Mouse (Mus musculus): ENCODE results near the gene Smpx. TPM values are rescaled to one million over a fixed set of nuclear protein-coding genes. Genes with fewer than 3 reads are reported as not detected.

Gene Smpx
- total and polyA plus RNA-seq, 2 experiments = 0.37 TPM; not detected in 1

DNA sequence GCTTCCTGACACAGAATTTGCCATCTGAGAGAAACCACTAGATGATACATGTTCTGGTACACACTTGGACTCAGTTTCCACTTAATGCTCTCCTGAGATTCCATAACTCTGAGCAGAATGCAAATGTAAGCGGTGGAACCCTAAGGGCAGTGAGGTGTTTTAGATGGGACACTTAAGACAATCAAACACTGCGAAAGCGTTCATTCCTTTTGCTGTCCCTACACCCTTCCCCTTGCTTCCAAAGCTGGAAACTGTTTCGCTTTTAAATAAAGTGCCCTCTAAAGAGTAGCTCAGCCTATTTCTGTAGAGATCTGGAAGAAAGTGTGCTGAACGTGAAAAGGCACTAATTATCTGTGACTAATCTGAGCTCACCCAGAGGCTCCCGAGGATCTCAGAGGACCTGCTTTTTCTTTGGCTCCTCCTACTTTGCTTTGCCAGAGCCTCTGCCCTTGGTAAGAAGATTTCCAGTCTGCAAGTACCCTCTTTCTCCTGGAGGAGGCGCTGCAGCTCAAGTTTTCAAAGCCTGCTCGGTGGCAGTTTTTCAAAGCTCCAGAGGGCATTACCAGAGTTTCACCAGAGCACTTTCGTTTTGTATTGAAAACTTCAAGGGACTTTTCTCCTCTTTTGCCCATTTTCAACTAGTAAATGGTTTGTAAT lies 33.1 kb downstream of the Smpx start:
- peak; percentile 55 for TF ChIP-seq CTCF (IDR thresholded peaks at IDR 0.05; ENCODE audit: low read depth, low read length)
- TF ChIP-seq POLR2A (IDR thresholded peaks at IDR 0.05; ENCODE audit: extremely low read depth, insufficient read depth, low read length) = no peak
- H3K27me3 ChIP-seq (ENCODE audit: control insufficient read depth, insufficient read depth, low read length) = no peaks in the 10 kb centered on the region
- H3K27ac ChIP-seq (replicated peaks; ENCODE audit: insufficient read depth, low read depth, low read length) = no peak overlapping the region
- H3K36me3 ChIP-seq (ENCODE audit: control insufficient read depth, insufficient read depth, low read length) = no peaks in the 10 kb centered on the region
- H3K9ac ChIP-seq (ENCODE audit: low read depth, low read length) = no peak overlapping the region
- H3K4me1 ChIP-seq (ENCODE audit: control insufficient read depth, insufficient read depth, low read length) = no peaks in the 10 kb centered on the region
- no peak overlapping the region for H3K4me3 ChIP-seq (ENCODE audit: insufficient read depth, low read depth, low read length)
- peak; percentile 48 for DNase-seq (ENCODE audit: extremely low read depth, low read depth, low spot score)
- no peaks in the 10 kb centered on the region for H3K79me2 ChIP-seq (ENCODE audit: control insufficient read depth, insufficient read depth, low read length)
- WGBS = 25% methylated on average over 9 of the region's 9 CpGs

GRCm38 (mm10) chrX:157732346-157732745 lies 33.6 kb downstream of the Smpx start:
- H3K27me3 ChIP-seq (ENCODE audit: control insufficient read depth, insufficient read depth, low read length) = no peaks in the 10 kb centered on the region
- H3K4me3 ChIP-seq (ENCODE audit: insufficient read depth, low read depth, low read length) = no peak overlapping the region
- no peaks in the 10 kb centered on the region for H3K4me1 ChIP-seq (ENCODE audit: control insufficient read depth, insufficient read depth, low read length)
- DNase-seq (ENCODE audit: extremely low read depth, low read depth, low spot score) = no peak
- no peak overlapping the region for H3K27ac ChIP-seq (replicated peaks; ENCODE audit: insufficient read depth, low read depth, low read length)
- H3K79me2 ChIP-seq (ENCODE audit: control insufficient read depth, insufficient read depth, low read length) = no peaks in the 10 kb centered on the region
- TF ChIP-seq POLR2A (IDR thresholded peaks at IDR 0.05; ENCODE audit: extremely low read depth, insufficient read depth, low read length) = no peak
- TF ChIP-seq CTCF (IDR thresholded peaks at IDR 0.05; ENCODE audit: low read depth, low read length) = no peak
- 54% methylated on average over 3 of the region's 3 CpGs for WGBS
- H3K9ac ChIP-seq (ENCODE audit: low read depth, low read length) = no peak overlapping the region
- no peaks in the 10 kb centered on the region for H3K36me3 ChIP-seq (ENCODE audit: control insufficient read depth, insufficient read depth, low read length)

- TF ChIP-seq POLR2A (IDR thresholded peaks at IDR 0.05; ENCODE audit: extremely low read depth, insufficient read depth, low read length) (no peak), CTCF (IDR thresholded peaks at IDR 0.05; ENCODE audit: low read depth, low read length) (no peak)
- H3K9ac ChIP-seq (ENCODE audit: low read depth, low read length) = no peak overlapping the region
- WGBS = 51% methylated on average over 2 of the region's 2 CpGs
Measured at GRCm38 (mm10) chrX:157733836-157734235, 35.1 kb downstream of the Smpx start.

GRCm38 (mm10) chrX:157734341-157734740 lies 35.6 kb downstream of the Smpx start:
- H3K9ac ChIP-seq (ENCODE audit: low read depth, low read length) = no peak overlapping the region
- no peak overlapping the region for H3K4me3 ChIP-seq (ENCODE audit: insufficient read depth, low read depth, low read length)
- 70% methylated on average over 1 of the region's 1 CpGs for WGBS
- no peak for TF ChIP-seq CTCF (IDR thresholded peaks at IDR 0.05; ENCODE audit: low read depth, low read length)
- no peak for TF ChIP-seq POLR2A (IDR thresholded peaks at IDR 0.05; ENCODE audit: extremely low read depth, insufficient read depth, low read length)
- H3K27me3 ChIP-seq (ENCODE audit: control insufficient read depth, insufficient read depth, low read length) = no peaks in the 10 kb centered on the region
- no peaks in the 10 kb centered on the region for H3K4me1 ChIP-seq (ENCODE audit: control insufficient read depth, insufficient read depth, low read length)
- no peaks in the 10 kb centered on the region for H3K36me3 ChIP-seq (ENCODE audit: control insufficient read depth, insufficient read depth, low read length)
- H3K79me2 ChIP-seq (ENCODE audit: control insufficient read depth, insufficient read depth, low read length) = no peaks in the 10 kb centered on the region
- DNase-seq (ENCODE audit: extremely low read depth, low read depth, low spot score) = no peak
- H3K27ac ChIP-seq (replicated peaks; ENCODE audit: insufficient read depth, low read depth, low read length) = no peak overlapping the region

More at GRCm38 (mm10) chrX:157733836-157734235, 35.1 kb downstream of the Smpx start:
- Histone ChIP-seq H3K27me3 (ENCODE audit: control insufficient read depth, insufficient read depth, low read length) (no peaks in the 10 kb centered on the region), H3K27ac (replicated peaks; ENCODE audit: insufficient read depth, low read depth, low read length) (no peak overlapping the region), H3K4me1 (ENCODE audit: control insufficient read depth, insufficient read depth, low read length) (no peaks in the 10 kb centered on the region), H3K4me3 (ENCODE audit: insufficient read depth, low read depth, low read length) (no peak overlapping the region), H3K79me2 (ENCODE audit: control insufficient read depth, insufficient read depth, low read length) (no peaks in the 10 kb centered on the region), H3K36me3 (ENCODE audit: control insufficient read depth, insufficient read depth, low read length) (no peaks in the 10 kb centered on the region)
- DNase-seq (ENCODE audit: extremely low read depth, low read depth, low spot score) = no peak

GRCm38 (mm10) chrX:157747815-157748544 lies 49.3 kb downstream of the Smpx start:
- Histone ChIP-seq H3K9ac (ENCODE audit: low read depth, low read length) (no peak overlapping the region), H3K4me3 (ENCODE audit: insufficient read depth, low read depth, low read length) (no peak overlapping the region), H3K79me2 (ENCODE audit: control insufficient read depth, insufficient read depth, low read length) (no peaks in the 10 kb centered on the region), H3K27me3 (ENCODE audit: control insufficient read depth, insufficient read depth, low read length) (no peaks in the 10 kb centered on the region), H3K4me1 (ENCODE audit: control insufficient read depth, insufficient read depth, low read length) (no peaks in the 10 kb centered on the region), H3K36me3 (ENCODE audit: control insufficient read depth, insufficient read depth, low read length) (no peaks in the 10 kb centered on the region), H3K27ac (replicated peaks; ENCODE audit: insufficient read depth, low read depth, low read length) (no peak overlapping the region)
- no peak for DNase-seq (ENCODE audit: extremely low read depth, low read depth, low spot score)
- WGBS = 85% methylated on average over 10 of the region's 10 CpGs
- TF ChIP-seq POLR2A (IDR thresholded peaks at IDR 0.05; ENCODE audit: extremely low read depth, insufficient read depth, low read length) = no peak
- no peak for TF ChIP-seq CTCF (IDR thresholded peaks at IDR 0.05; ENCODE audit: low read depth, low read length)

GRCm38 (mm10) chrX:157754559-157754958 lies 55.8 kb downstream of the Smpx start:
- Histone ChIP-seq H3K4me3 (ENCODE audit: insufficient read depth, low read depth, low read length) (no peak overlapping the region), H3K27ac (replicated peaks; ENCODE audit: insufficient read depth, low read depth, low read length) (no peak overlapping the region), H3K9ac (ENCODE audit: low read depth, low read length) (no peak overlapping the region), H3K27me3 (ENCODE audit: control insufficient read depth, insufficient read depth, low read length) (no peaks in the 10 kb centered on the region), H3K4me1 (ENCODE audit: control insufficient read depth, insufficient read depth, low read length) (no peaks in the 10 kb centered on the region), H3K36me3 (ENCODE audit: control insufficient read depth, insufficient read depth, low read length) (no peaks in the 10 kb centered on the region), H3K79me2 (ENCODE audit: control insufficient read depth, insufficient read depth, low read length) (no peaks in the 10 kb centered on the region)
- WGBS = 70% methylated on average over 4 of the region's 4 CpGs
- TF ChIP-seq POLR2A (IDR thresholded peaks at IDR 0.05; ENCODE audit: extremely low read depth, insufficient read depth, low read length) (no peak), CTCF (IDR thresholded peaks at IDR 0.05; ENCODE audit: low read depth, low read length) (no peak)
- DNase-seq (ENCODE audit: extremely low read depth, low read depth, low spot score) = no peak

All from liver, adult 2 months (tissue).